Mouse (Mus musculus): ENCODE results near the gene Olfr539. TPM values are rescaled to one million over a fixed set of nuclear protein-coding genes. Genes with fewer than 3 reads are reported as not detected.
"Not testable (repeated sequence)": the region's sequence is repeated elsewhere in the genome, so short reads cannot be mapped to it uniquely, and the experiment has no call there.

Gene Olfr539
- not detected in 2 replicates for polyA plus RNA-seq (2015; fragmentation: Nextera tagmentation; extraction: Ambion mirVana)

DNA sequence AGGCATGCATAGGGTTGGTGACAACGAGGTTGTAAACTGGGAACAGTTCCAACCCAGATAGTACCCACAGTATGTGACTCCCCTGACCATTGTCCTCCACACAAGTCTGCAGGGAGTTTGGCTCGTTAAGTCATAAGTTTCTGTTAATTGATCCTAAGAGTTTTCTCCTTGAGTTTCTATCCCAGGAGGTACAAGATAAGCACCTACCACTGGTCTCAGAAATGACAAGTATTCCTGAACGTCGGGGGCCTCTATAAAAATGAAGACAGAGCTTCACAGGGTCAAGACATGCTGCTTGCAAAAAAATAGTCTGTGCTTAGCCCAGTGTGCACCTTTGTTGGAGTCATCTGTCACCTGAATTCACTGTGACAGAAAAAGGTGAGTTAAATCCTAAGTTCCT lies at the start of gene Olfr539:
Olfr539 (plus strand) TSS at position 301 of the 400 bp plus-strand sequence.
- no peak for ATAC-seq

GRCm38 (mm10) chr7:140628670-140629069 lies 31.1 kb upstream of the Olfr539 start, which contains the start of gene Olfr61:
Olfr61 (plus strand) TSS chr7:140628970.
- ATAC-seq; H3K4me2 ChIP-seq (ENCODE audit: low read depth, low read length); H3K4me3 ChIP-seq (ENCODE audit: low read length); H3K27ac ChIP-seq (ENCODE audit: low read length); H3K9me3 ChIP-seq (ENCODE audit: control insufficient read depth, low read length); H3K9ac ChIP-seq (ENCODE audit: low read depth, low read length); H3K4me1 ChIP-seq (ENCODE audit: control insufficient read depth, insufficient read depth, low read length); H3K27me3 ChIP-seq (replicated peaks; ENCODE audit: control insufficient read depth, insufficient read depth, low read length); H3K36me3 ChIP-seq (ENCODE audit: control insufficient read depth, insufficient read depth, low read length): not testable (repeated sequence)
- 81% methylated on average over 3 of the region's 3 CpGs for WGBS

More for the DNA sequence above, at the start of gene Olfr539:
- no peak within 1 kb of the TSS for H3K27ac ChIP-seq (ENCODE audit: low read length)
- H3K9ac ChIP-seq (ENCODE audit: low read depth, low read length) = no peak within 1 kb of the TSS
- H3K9me3 ChIP-seq (ENCODE audit: control insufficient read depth, low read length) = no peaks in the 10 kb centered on the region
- H3K4me3 ChIP-seq (ENCODE audit: low read length) = no peak within 1 kb of the TSS
- 75% methylated on average over 4 of the region's 4 CpGs for WGBS
- H3K4me2 ChIP-seq (ENCODE audit: low read depth, low read length) = no peak within 1 kb of the TSS
- H3K4me1 ChIP-seq (ENCODE audit: control insufficient read depth, insufficient read depth, low read length) = no peaks in the 10 kb centered on the region
- H3K36me3 ChIP-seq (ENCODE audit: control insufficient read depth, insufficient read depth, low read length) = no peaks in the 10 kb centered on the region
- no peaks in the 10 kb centered on the region for H3K27me3 ChIP-seq (replicated peaks; ENCODE audit: control insufficient read depth, insufficient read depth, low read length)

- WGBS = 61% methylated on average over 1 of the region's 1 CpGs
- no peak overlapping the region for H3K4me2 ChIP-seq (ENCODE audit: low read depth, low read length)
- ATAC-seq = no peak
Observed at GRCm38 (mm10) chr7:140630559-140630958, 29.2 kb upstream of the Olfr539 start.

DNA sequence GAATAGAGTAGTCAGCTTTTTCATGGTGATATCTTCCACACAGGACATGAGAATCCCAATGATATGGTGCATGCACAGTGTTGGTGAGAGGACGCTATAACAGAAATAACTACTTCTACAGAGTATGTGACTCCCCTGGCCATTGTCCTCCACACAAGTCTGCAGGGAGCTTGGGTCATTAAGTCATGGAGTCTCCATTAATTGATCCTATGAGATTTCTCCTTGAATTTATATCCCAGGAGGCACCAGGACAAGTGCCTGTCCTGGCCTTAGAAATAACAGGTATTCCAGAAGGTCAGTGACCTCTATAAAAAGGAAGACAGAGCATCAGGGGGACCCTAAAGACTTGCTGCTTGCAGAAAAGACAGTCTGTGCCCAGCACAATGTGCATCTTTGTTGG lies 13.6 kb upstream of the Olfr539 start, which contains the start of gene Olfr53:
Olfr53 (plus strand) TSS at position 301 of the 400 bp plus-strand sequence.
- Histone ChIP-seq H3K9me3 (ENCODE audit: control insufficient read depth, low read length) (no peaks in the 10 kb centered on the region), H3K27me3 (replicated peaks; ENCODE audit: control insufficient read depth, insufficient read depth, low read length) (no peaks in the 10 kb centered on the region), H3K4me1 (ENCODE audit: control insufficient read depth, insufficient read depth, low read length) (no peaks in the 10 kb centered on the region), H3K4me3 (ENCODE audit: low read length) (no peak within 1 kb of the TSS), H3K9ac (ENCODE audit: low read depth, low read length) (no peak within 1 kb of the TSS), H3K4me2 (ENCODE audit: low read depth, low read length) (no peak within 1 kb of the TSS), H3K27ac (ENCODE audit: low read length) (no peak within 1 kb of the TSS), H3K36me3 (ENCODE audit: control insufficient read depth, insufficient read depth, low read length) (no peaks in the 10 kb centered on the region)
- no peak for ATAC-seq
- 94% methylated on average over 1 of the region's 1 CpGs for WGBS

More at GRCm38 (mm10) chr7:140630559-140630958, 29.2 kb upstream of the Olfr539 start:
- Histone ChIP-seq H3K9me3 (ENCODE audit: control insufficient read depth, low read length) (no peaks in the 10 kb centered on the region), H3K27me3 (replicated peaks; ENCODE audit: control insufficient read depth, insufficient read depth, low read length) (no peaks in the 10 kb centered on the region), H3K36me3 (ENCODE audit: control insufficient read depth, insufficient read depth, low read length) (no peaks in the 10 kb centered on the region), H3K4me1 (ENCODE audit: control insufficient read depth, insufficient read depth, low read length) (no peaks in the 10 kb centered on the region), H3K9ac (ENCODE audit: low read depth, low read length) (no peak overlapping the region), H3K27ac (ENCODE audit: low read length) (no peak overlapping the region), H3K4me3 (ENCODE audit: low read length) (no peak overlapping the region)

DNA sequence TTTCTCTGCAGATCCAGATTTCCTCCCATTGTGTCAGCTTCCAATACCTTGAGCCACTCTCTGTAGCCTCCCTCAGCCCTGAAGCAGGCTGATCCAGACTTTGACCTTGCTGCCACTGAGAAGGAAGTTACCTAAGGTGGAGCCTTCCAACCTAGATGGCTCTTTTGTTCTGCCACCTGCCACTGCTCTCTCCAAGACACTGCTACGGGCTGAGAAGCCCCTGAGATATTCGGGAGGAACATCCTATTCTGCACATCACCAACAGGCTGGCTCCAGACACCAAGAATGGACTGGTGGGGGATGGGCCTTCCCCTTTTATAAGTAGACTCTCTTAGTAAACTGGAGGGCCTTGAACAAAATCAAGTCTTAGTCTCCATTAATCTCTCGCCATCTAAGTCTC lies 11.0 kb downstream of the Olfr539 start:
- 82% methylated on average over 3 of the region's 3 CpGs for WGBS
- H3K4me1 ChIP-seq (ENCODE audit: control insufficient read depth, insufficient read depth, low read length) = not testable (repeated sequence)

DNA sequence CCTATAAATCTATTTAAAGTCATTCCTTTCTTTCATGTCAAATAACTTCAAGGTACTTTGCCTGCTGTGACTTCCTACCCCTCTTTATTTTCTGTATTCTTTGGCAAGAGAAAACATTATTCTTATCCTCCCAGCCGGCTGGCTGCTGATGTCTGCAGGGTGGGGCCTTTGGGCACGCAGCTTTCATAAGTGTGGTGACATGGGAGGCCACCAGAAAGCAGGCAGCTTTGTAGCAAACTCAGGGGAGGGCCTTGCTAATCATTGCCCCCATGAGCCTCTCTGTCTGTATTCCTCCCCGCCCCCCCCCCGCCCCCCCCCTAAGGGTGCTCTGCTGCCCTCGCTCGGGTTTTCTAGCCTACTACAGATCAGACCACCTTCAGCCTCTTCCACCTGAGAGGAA lies 16.1 kb downstream of the Olfr539 start:
- no peaks in the 10 kb centered on the region for H3K27me3 ChIP-seq (replicated peaks; ENCODE audit: control insufficient read depth, insufficient read depth, low read length)
- no peak overlapping the region for H3K9ac ChIP-seq (ENCODE audit: low read depth, low read length)
- H3K4me2 ChIP-seq (ENCODE audit: low read depth, low read length) = peak overlapping the region; percentile 32; the same call in 1 of the 2 replicates
- H3K9me3 ChIP-seq (ENCODE audit: control insufficient read depth, low read length) = no peaks in the 10 kb centered on the region
- WGBS = under 1% methylated on average over 6 of the region's 6 CpGs
- no peaks in the 10 kb centered on the region for H3K4me1 ChIP-seq (ENCODE audit: control insufficient read depth, insufficient read depth, low read length)
- H3K27ac ChIP-seq (ENCODE audit: low read length) = no peak overlapping the region
- H3K4me3 ChIP-seq (ENCODE audit: low read length) = no peak overlapping the region
- ATAC-seq = peak; percentile 58; the same call in 1 of the 2 replicates
- H3K36me3 ChIP-seq (ENCODE audit: control insufficient read depth, insufficient read depth, low read length) = no peaks in the 10 kb centered on the region

More for the DNA sequence above, 11.0 kb downstream of the Olfr539 start:
- H3K36me3 ChIP-seq (ENCODE audit: control insufficient read depth, insufficient read depth, low read length); ATAC-seq; H3K9ac ChIP-seq (ENCODE audit: low read depth, low read length); H3K27me3 ChIP-seq (replicated peaks; ENCODE audit: control insufficient read depth, insufficient read depth, low read length); H3K9me3 ChIP-seq (ENCODE audit: control insufficient read depth, low read length); H3K4me3 ChIP-seq (ENCODE audit: low read length); H3K4me2 ChIP-seq (ENCODE audit: low read depth, low read length); H3K27ac ChIP-seq (ENCODE audit: low read length): not testable (repeated sequence)

DNA sequence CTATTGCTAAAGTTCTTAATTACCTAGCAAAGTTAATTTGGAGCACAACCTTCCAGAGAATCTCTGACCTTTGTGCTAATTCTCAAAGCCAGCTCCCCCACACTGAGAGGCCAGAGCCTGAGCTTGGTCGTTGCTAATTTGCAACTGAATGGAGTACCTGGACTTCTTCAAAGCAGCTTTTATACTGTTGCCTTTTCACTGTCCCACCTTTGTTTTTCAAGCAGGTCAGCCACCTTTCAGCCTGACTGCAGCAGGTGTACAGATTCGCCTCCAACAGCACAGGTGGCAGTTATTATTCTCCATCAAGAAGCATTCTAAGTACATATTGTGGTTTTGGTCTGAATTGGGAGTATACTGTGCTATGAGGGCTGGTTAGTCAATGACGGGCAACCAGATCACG lies 19.9 kb downstream of the Olfr539 start:
- ATAC-seq; H3K9me3 ChIP-seq (ENCODE audit: control insufficient read depth, low read length); H3K4me2 ChIP-seq (ENCODE audit: low read depth, low read length); H3K4me3 ChIP-seq (ENCODE audit: low read length); H3K9ac ChIP-seq (ENCODE audit: low read depth, low read length); H3K36me3 ChIP-seq (ENCODE audit: control insufficient read depth, insufficient read depth, low read length); H3K27me3 ChIP-seq (replicated peaks; ENCODE audit: control insufficient read depth, insufficient read depth, low read length); H3K4me1 ChIP-seq (ENCODE audit: control insufficient read depth, insufficient read depth, low read length); H3K27ac ChIP-seq (ENCODE audit: low read length): not testable (repeated sequence)
- 75% methylated on average over 4 of the region's 4 CpGs for WGBS

GRCm38 (mm10) chr7:140681651-140682050 lies 21.9 kb downstream of the Olfr539 start, which contains the start of gene Olfr45:
Olfr45 (plus strand) TSS chr7:140681951.
- no peak for ATAC-seq
- H3K27me3 ChIP-seq (replicated peaks; ENCODE audit: control insufficient read depth, insufficient read depth, low read length) = no peaks in the 10 kb centered on the region
- 79% methylated on average over 1 of the region's 1 CpGs for WGBS

GRCm38 (mm10) chr7:140696967-140697366 lies 37.2 kb downstream of the Olfr539 start, which contains the start of gene Olfr541:
Olfr541 (plus strand) TSS chr7:140697267.
- Histone ChIP-seq H3K36me3 (ENCODE audit: control insufficient read depth, insufficient read depth, low read length) (no peaks in the 10 kb centered on the region), H3K27ac (ENCODE audit: low read length) (no peak within 1 kb of the TSS), H3K4me2 (ENCODE audit: low read depth, low read length) (no peak within 1 kb of the TSS), H3K9ac (ENCODE audit: low read depth, low read length) (no peak within 1 kb of the TSS), H3K27me3 (replicated peaks; ENCODE audit: control insufficient read depth, insufficient read depth, low read length) (no peaks in the 10 kb centered on the region), H3K4me1 (ENCODE audit: control insufficient read depth, insufficient read depth, low read length) (no peaks in the 10 kb centered on the region), H3K9me3 (ENCODE audit: control insufficient read depth, low read length) (no peaks in the 10 kb centered on the region), H3K4me3 (ENCODE audit: low read length) (no peak within 1 kb of the TSS)
- ATAC-seq = no peak

More at GRCm38 (mm10) chr7:140681651-140682050, 21.9 kb downstream of the Olfr539 start, which contains the start of gene Olfr45:
- Histone ChIP-seq H3K27ac (ENCODE audit: low read length) (no peak within 1 kb of the TSS), H3K4me2 (ENCODE audit: low read depth, low read length) (no peak within 1 kb of the TSS), H3K9ac (ENCODE audit: low read depth, low read length) (no peak within 1 kb of the TSS), H3K9me3 (ENCODE audit: control insufficient read depth, low read length) (no peaks in the 10 kb centered on the region), H3K4me3 (ENCODE audit: low read length) (no peak within 1 kb of the TSS), H3K4me1 (ENCODE audit: control insufficient read depth, insufficient read depth, low read length) (no peaks in the 10 kb centered on the region), H3K36me3 (ENCODE audit: control insufficient read depth, insufficient read depth, low read length) (no peaks in the 10 kb centered on the region)

GRCm38 (mm10) chr7:140706348-140706747 lies 46.6 kb downstream of the Olfr539 start:
- H3K4me1 ChIP-seq (ENCODE audit: control insufficient read depth, insufficient read depth, low read length) = no peaks in the 10 kb centered on the region
- ATAC-seq = no peak
- 60% methylated on average over 2 of the region's 2 CpGs for WGBS
- H3K9ac ChIP-seq (ENCODE audit: low read depth, low read length) = no peak overlapping the region
- no peak overlapping the region for H3K27ac ChIP-seq (ENCODE audit: low read length)
- no peaks in the 10 kb centered on the region for H3K27me3 ChIP-seq (replicated peaks; ENCODE audit: control insufficient read depth, insufficient read depth, low read length)
- no peak overlapping the region for H3K4me2 ChIP-seq (ENCODE audit: low read depth, low read length)
- H3K9me3 ChIP-seq (ENCODE audit: control insufficient read depth, low read length) = no peaks in the 10 kb centered on the region
- H3K4me3 ChIP-seq (ENCODE audit: low read length) = no peak overlapping the region
- no peaks in the 10 kb centered on the region for H3K36me3 ChIP-seq (ENCODE audit: control insufficient read depth, insufficient read depth, low read length)
